Mouse (Mus musculus) embryonic facial prominence, embryonic 10.5 days (tissue): ENCODE measurements around the gene Vmn2r38. TPM values are rescaled to one million over a fixed set of nuclear protein-coding genes. Genes with fewer than 3 reads are reported as not detected.
"Not testable (repeated sequence)": the region's sequence is repeated elsewhere in the genome, so short reads cannot be mapped to it uniquely, and the experiment has no call there.

Experiments
- DNase-seq: peaks from one replicate; pipeline ENCODE4 v3.0.0-alpha.2; 2017; ENCODE audit warnings: low spot score
- H3K27ac ChIP-seq: fragments of 300-500 bp; sonication (generic); replicated peaks from 2 replicates; pipeline ENCODE4 v1.5.1; 2016; ENCODE audit warnings: mild to moderate bottlenecking
- H3K27me3 ChIP-seq: fragments of 300-500 bp; sonication (generic); replicated peaks from 2 replicates; pipeline ENCODE4 v1.6.1; 2016; ENCODE audit warnings: low read depth, mild to moderate bottlenecking; ENCODE audit not compliant: poor library complexity, severe bottlenecking
- H3K36me3 ChIP-seq: fragments of 300-500 bp; sonication (generic); replicated peaks from 2 replicates; pipeline ENCODE4 v1.6.1; 2016; ENCODE audit warnings: mild to moderate bottlenecking, moderate library complexity
- H3K4me1 ChIP-seq: fragments of 300-500 bp; sonication (generic); 2 replicates; pipeline ENCODE4 v1.6.1; 2016
- H3K4me3 ChIP-seq: fragments of 300-500 bp; sonication (generic); 2 replicates; pipeline ENCODE4 v1.5.1; 2016; ENCODE audit warnings: mild to moderate bottlenecking, moderate library complexity
- H3K9me3 ChIP-seq: fragments of 300-500 bp; sonication (generic); 2 replicates; pipeline ENCODE4 v1.6.1; 2016; ENCODE audit warnings: mild to moderate bottlenecking
- WGBS: fragments of 180-500 bp; shearing (Covaris S2); methylation state at CpG from one replicate; pipeline ENCODE4 v1.1.7; 2016; 5-methylcytosine and 5-hydroxymethylcytosine counted together
- polyA plus RNA-seq: library from polyadenylated mRNA; unstranded; fragments of >200 nt; fragmentation: Nextera tagmentation; extraction: Ambion mirVana; gene quantifications from 2 replicates; pipeline ENCODE4 v1.2.1, GENCODE M21; 2016

The Vmn2r38 gene
- not detected in 2 replicates for polyA plus RNA-seq

GRCm38 (mm10) chr7:9097781-9098180 is at the start of gene Vmn2r38:
Vmn2r38 (minus strand) TSS chr7:9097881.
- H3K9me3 ChIP-seq, H3K4me3 ChIP-seq, H3K36me3 ChIP-seq, H3K27me3 ChIP-seq, H3K27ac ChIP-seq, DNase-seq, H3K4me1 ChIP-seq: not testable (repeated sequence)

GRCm38 (mm10) chr7:9065353-9065752 is 32.3 kb downstream of the Vmn2r38 start:
- H3K27me3 ChIP-seq, H3K9me3 ChIP-seq, H3K27ac ChIP-seq, DNase-seq, H3K4me3 ChIP-seq, H3K4me1 ChIP-seq, H3K36me3 ChIP-seq: not testable (repeated sequence)
- 80% methylated on average over 4 of the region's 4 CpGs for WGBS

- H3K27me3 ChIP-seq, H3K36me3 ChIP-seq, H3K4me1 ChIP-seq, DNase-seq, H3K4me3 ChIP-seq, H3K27ac ChIP-seq, H3K9me3 ChIP-seq: not testable (repeated sequence)
Observed at GRCm38 (mm10) chr7:9030698-9031097, 67.0 kb downstream of the Vmn2r38 start, which contains the start of gene Vmn2r39. Vmn2r39 (minus strand) TSS chr7:9030798.

Other genes with a start within 250 kb of the Vmn2r38 start
- not detected in 2 replicates for gene Vmn2r40, start 166.4 kb downstream of the Vmn2r38 start, polyA plus RNA-seq
- not detected in 2 replicates for gene Vmn2r39, start 67.1 kb downstream of the Vmn2r38 start, polyA plus RNA-seq
- not detected in 2 replicates for gene Vmn2r37, start 125.8 kb upstream of the Vmn2r38 start, polyA plus RNA-seq